12 mouse cellular contexts compared by ENCODE assay signal in the genomic region with DNA sequence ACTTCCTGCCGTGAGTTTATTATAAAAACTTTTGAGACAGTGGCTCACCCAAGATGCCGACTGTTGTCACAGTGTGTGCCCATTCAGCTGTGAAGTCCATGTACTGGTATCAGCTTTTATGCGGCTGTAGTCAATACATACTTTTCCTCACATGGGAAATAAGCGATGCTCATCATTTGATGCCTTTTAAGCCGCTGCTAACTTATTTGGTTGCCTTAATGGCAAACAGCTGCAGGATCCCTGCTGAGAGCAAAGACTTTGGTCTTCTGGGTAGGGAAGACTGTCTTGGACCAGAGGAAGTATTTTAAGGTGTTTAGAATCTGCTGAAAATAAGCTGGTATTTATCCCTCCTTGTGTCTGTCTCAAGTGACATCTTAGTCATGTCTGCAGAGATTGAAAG. TPM values are rescaled to one million over a fixed set of nuclear protein-coding genes. Genes with fewer than 3 reads are reported as not detected.
DNase-seq lines count a peak whose midpoint lies in the region; ATAC-seq and TF ChIP-seq lines count a peak whose summit lies in the region.
"Had no signal": no experiment of that assay in that cellular context is flagged by ENCODE, and none has a peak within 500 bp of the region (broad histone marks: within the 10 kb centered on the region; RNA-seq: fewer than 3 reads in every experiment).

No protein-coding gene starts in this region.

- H3K4me3 ChIP-seq in layer of hippocampus, adult 2 months = peak overlapping the region; percentile 78
- H3K4me3 ChIP-seq in embryonic facial prominence, embryonic 15.5 days (replicated peaks) = peak overlapping the region; percentile 72
- peak overlapping the region; percentile 65 for H3K4me3 ChIP-seq in hindbrain, embryonic 15.5 days
- peak overlapping the region; percentile 60 for H3K4me3 ChIP-seq in neural tube, embryonic 13.5 days
- H3K4me3 ChIP-seq: megakaryocyte, embryonic 14.5 days had no signal

- DNase-seq in layer of hippocampus, adult 2 months (ENCODE audit: low spot score in 2 of 2) = no peak
- DNase-seq in layer of hippocampus, adult 9-10 months (ENCODE audit: low spot score) = no peak
- DNase-seq in cerebellum, adult 18-20 months = no peak
- DNase-seq in spleen, postnatal 4 days (ENCODE audit: low spot score in 2 of 2) = no peak
- no peak for DNase-seq in right cerebral cortex, postnatal 25 days
- DNase-seq: adrenal gland, postnatal 14 days; cerebellum, postnatal 25 days; gastrocnemius, postnatal 36 days had no signal

- TF ChIP-seq CTCF in layer of hippocampus, adult 2 months (conservative IDR thresholded peaks at IDR 0.05) = no peak

- H3K27me3 ChIP-seq in embryonic facial prominence, embryonic 15.5 days = no peaks in the 10 kb centered on the region
- H3K27me3 ChIP-seq in hindbrain, embryonic 15.5 days = no peaks in the 10 kb centered on the region; the same call in 1 of the 2 replicates
- H3K27me3 ChIP-seq in neural tube, embryonic 13.5 days = no peaks in the 10 kb centered on the region

- H3K4me2 ChIP-seq in embryonic facial prominence, embryonic 15.5 days (replicated peaks) = peak overlapping the region; percentile 94
- peak overlapping the region; percentile 100 for H3K4me2 ChIP-seq in hindbrain, embryonic 15.5 days
- peak overlapping the region; percentile 99 for H3K4me2 ChIP-seq in neural tube, embryonic 13.5 days

- no peaks in the 10 kb centered on the region for H3K36me3 ChIP-seq in embryonic facial prominence, embryonic 15.5 days
- no peaks in the 10 kb centered on the region for H3K36me3 ChIP-seq in hindbrain, embryonic 15.5 days
- H3K36me3 ChIP-seq in neural tube, embryonic 13.5 days = no peaks in the 10 kb centered on the region

- H3K9me3 ChIP-seq in embryonic facial prominence, embryonic 15.5 days (replicated peaks) = no peaks in the 10 kb centered on the region
- H3K9me3 ChIP-seq in hindbrain, embryonic 15.5 days = no peaks in the 10 kb centered on the region
- no peaks in the 10 kb centered on the region for H3K9me3 ChIP-seq in neural tube, embryonic 13.5 days
- H3K9me3 ChIP-seq: megakaryocyte, embryonic 14.5 days had no signal

- ATAC-seq in embryonic facial prominence, embryonic 15.5 days (ENCODE audit: insufficient number of reproducible peaks, low FRiP score, low TSS enrichment, low read depth) = no peak
- ATAC-seq in hindbrain, embryonic 15.5 days (ENCODE audit: low FRiP score, low read depth) = no peak
- ATAC-seq in neural tube, embryonic 13.5 days (ENCODE audit: low read depth) = no peak

- WGBS in embryonic facial prominence, embryonic 15.5 days = 24% methylated on average over 5 of the region's 5 CpGs
- 58% methylated on average over 5 of the region's 5 CpGs for WGBS in hindbrain, embryonic 15.5 days
- 62% methylated on average over 5 of the region's 5 CpGs for WGBS in neural tube, embryonic 13.5 days

- peak overlapping the region; percentile 87 for H3K27ac ChIP-seq in layer of hippocampus, adult 2 months
- H3K27ac ChIP-seq in embryonic facial prominence, embryonic 15.5 days (replicated peaks) = no peak overlapping the region
- H3K27ac ChIP-seq in hindbrain, embryonic 15.5 days (replicated peaks) = no peak overlapping the region
- no peak overlapping the region for H3K27ac ChIP-seq in neural tube, embryonic 13.5 days (replicated peaks)

- H3K9ac ChIP-seq in embryonic facial prominence, embryonic 15.5 days = no peak overlapping the region
- H3K9ac ChIP-seq in hindbrain, embryonic 15.5 days = no peak overlapping the region
- H3K9ac ChIP-seq in neural tube, embryonic 13.5 days = peak overlapping the region; percentile 75; the same call in 1 of the 2 replicates

- peaks cover 26% of the 10 kb centered on the region for H3K4me1 ChIP-seq in embryonic facial prominence, embryonic 15.5 days
- peaks cover 29% of the 10 kb centered on the region for H3K4me1 ChIP-seq in hindbrain, embryonic 15.5 days (replicated peaks)
- peaks cover 27% of the 10 kb centered on the region for H3K4me1 ChIP-seq in neural tube, embryonic 13.5 days (replicated peaks)

RNA-seq across cellular contexts. Expression of gene Sema5a, which starts 2.7 kb away (rescaled TPM):
- 10 to 100 TPM; 90.1 to 98.1 TPM for total RNA-seq in layer of hippocampus, adult 2 months (2021)
- 28.6 and 30.8 TPM in 2 replicates for polyA plus RNA-seq in embryonic facial prominence, embryonic 15.5 days (2015; fragmentation: Nextera tagmentation; extraction: Ambion mirVana)
- polyA plus RNA-seq in hindbrain, embryonic 15.5 days (2015; fragmentation: Nextera tagmentation; extraction: Ambion mirVana) = 8.8 and 11.1 TPM in 2 replicates
- 8.9 and 9.7 TPM in 2 replicates for polyA plus RNA-seq in neural tube, embryonic 13.5 days (2015; fragmentation: Nextera tagmentation; extraction: Ambion mirVana)
